Mouse (Mus musculus): ENCODE data around the gene Pramef25. TPM values are rescaled to one million over a fixed set of nuclear protein-coding genes. Genes with fewer than 3 reads are reported as not detected.
"Not testable (repeated sequence)": the region's sequence is repeated elsewhere in the genome, so short reads cannot be mapped to it uniquely, and the experiment has no call there.

The Pramef25 gene
- total RNA-seq (2021) = not detected
- long read RNA-seq, experiment 1 = 0 reads
- long read RNA-seq, experiment 2 = 0 reads

- DNase-seq; intact Hi-C loops (cut with DNase I): not testable (repeated sequence)
Observed at GRCm38 (mm10) chr4:143950916-143951315, at the start of gene Pramef25. Gene Pramef25 (minus strand): TSS chr4:143951016.

- DNase-seq; intact Hi-C loops (cut with DNase I): not testable (repeated sequence)
Observed at GRCm38 (mm10) chr4:143994269-143994668, 43.5 kb upstream of the Pramef25 start, which contains the start of gene Pramef17. Gene Pramef17 (minus strand): TSS chr4:143994369.

GRCm38 (mm10) chr4:143988126-143988525 lies 37.3 kb upstream of the Pramef25 start:
- DNase-seq = peak; percentile 48 to 52
- intact Hi-C loops (cut with DNase I) = not testable (repeated sequence)

GRCm38 (mm10) chr4:143987475-143987941 lies 36.7 kb upstream of the Pramef25 start:
- peak; percentile 23 to 25 for DNase-seq
- intact Hi-C loops (cut with DNase I) = not testable (repeated sequence)

DNA sequence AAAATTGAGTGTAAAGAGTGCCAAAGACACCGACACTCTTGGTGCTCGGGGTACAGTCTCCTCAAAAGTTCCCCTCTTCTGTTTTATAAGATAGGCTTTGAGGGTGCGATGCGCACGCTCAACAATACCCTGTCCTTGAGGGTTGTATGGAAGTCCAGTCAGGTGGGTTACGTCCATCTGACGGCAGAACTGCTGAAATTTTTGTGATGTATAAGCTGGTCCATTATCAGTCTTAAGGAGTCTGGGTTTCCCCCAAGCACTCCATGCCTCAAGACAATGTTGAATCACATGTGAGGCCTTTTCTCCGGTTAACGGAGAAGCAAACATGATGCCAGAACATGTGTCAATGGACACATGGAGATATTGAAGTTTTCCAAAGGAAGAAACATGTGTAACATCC lies 34.9 kb upstream of the Pramef25 start:
- intact Hi-C loops (cut with DNase I) = not testable (repeated sequence)
- DNase-seq = peak; percentile 2 to 8

- peak; percentile 3 to 5 for DNase-seq
- intact Hi-C loops (cut with DNase I) = not testable (repeated sequence)
Observed at GRCm38 (mm10) chr4:143985165-143985564, 34.3 kb upstream of the Pramef25 start.

- intact Hi-C loops (cut with DNase I); DNase-seq: not testable (repeated sequence)
Observed at GRCm38 (mm10) chr4:143983446-143983845, 32.6 kb upstream of the Pramef25 start.

- intact Hi-C loops (cut with DNase I); DNase-seq: not testable (repeated sequence)
Observed at GRCm38 (mm10) chr4:143966850-143967249, 16.0 kb upstream of the Pramef25 start, which contains the start of gene Gm13101. Gene Gm13101 (minus strand): TSS chr4:143966950.

GRCm38 (mm10) chr4:143900280-143900679 lies 50.5 kb downstream of the Pramef25 start, which contains the start of gene Pramef6:
Gene Pramef6 (minus strand): TSS chr4:143900380.
- intact Hi-C loops (cut with DNase I) = loop anchor here (5.0 kb wide), 1 partner anchor 293 kb away; no protein-coding TSS in a partner anchor
- not testable (repeated sequence) for DNase-seq

Other genes with a start within 250 kb of the Pramef25 start
- not detected for gene Gm13089, start 248.3 kb downstream of the Pramef25 start, total RNA-seq (2021)
- not detected for gene Gm13078, start 231.6 kb downstream of the Pramef25 start, total RNA-seq (2021)
- not detected for gene Gm13023, start 161.7 kb downstream of the Pramef25 start, total RNA-seq (2021)
- gene Gm13084, start 134.9 kb downstream of the Pramef25 start, total RNA-seq (2021) = not detected
- gene Gm13103, start 104.5 kb downstream of the Pramef25 start, total RNA-seq (2021) = not detected
- gene Pramef6, start 50.6 kb downstream of the Pramef25 start, total RNA-seq (2021) = not detected
- not detected for gene Gm13101, start 15.9 kb upstream of the Pramef25 start, total RNA-seq (2021)
- gene Pramef17, start 43.4 kb upstream of the Pramef25 start, total RNA-seq (2021) = not detected
- not detected for gene Pramel4, start 108.1 kb upstream of the Pramef25 start, total RNA-seq (2021)
- not detected for gene Gm13102, start 155.5 kb upstream of the Pramef25 start, total RNA-seq (2021)
- not detected for gene Oog3, start 211.6 kb upstream of the Pramef25 start, total RNA-seq (2021)
- not detected for gene Oog2, start 239.7 kb upstream of the Pramef25 start, total RNA-seq (2021)